Mouse (Mus musculus): ENCODE measurements at regions not wholly inside any gene's neighbourhood (a gene's known extent, or its start where the extent isn't known, plus 50 kb on each side); places are given as distances from the start of the nearest gene placed in this dataset.
"Not testable (repeated sequence)": the region's sequence is repeated elsewhere in the genome, so short reads cannot be mapped to it uniquely, and the experiment has no call there.

GRCm38 (mm10) chr19:49361116-49361515, 1155.3 kb downstream of the Sorcs3 start:
- TF ChIP-seq CTCF (IDR thresholded peaks at IDR 0.05; ENCODE audit: borderline replicate concordance, insufficient read depth, low read depth, low read length); POLR2A (IDR thresholded peaks at IDR 0.05; ENCODE audit: borderline replicate concordance, insufficient read depth, low read length): not testable (repeated sequence)

Data from cerebellum, adult 2 months (tissue).